In genomic region chr5:119265149-119265890, GRCm38 (mm10) we compare ENCODE assay signal across 8 mouse cellular contexts.
DNase-seq lines count a peak whose midpoint lies in the region; ATAC-seq lines count a peak whose summit lies in the region.

No protein-coding gene starts in this region.

- peak; percentile 9 to 16 for DNase-seq in left cerebral cortex, adult 18-20 months (ENCODE audit: low spot score in 2 of 2)
- DNase-seq in left cerebral cortex, adult 8-10 months (ENCODE audit: low spot score in 2 of 2), result no peak
- DNase-seq in cerebellum, postnatal 10 days, result peak; percentile 88 to 89
- DNase-seq in gastrocnemius, postnatal 4 days (ENCODE audit: low spot score in 2 of 2), result peak; percentile 37 to 67
- DNase-seq in left cerebral cortex, postnatal 4 days, result peak; percentile 63
- no peak for DNase-seq in c-Kit-positive CD71-positive TER-119-positive erythroid progenitor cells, embryonic 14.5 days (ENCODE audit: low spot score)
- DNase-seq in adrenal gland, postnatal 10 days, result no peak

- no peak for ATAC-seq in activated CD4-positive, CD25-positive, alpha-beta regulatory T cell, adult 4 months

- intact Hi-C loops in left cerebral cortex, postnatal 4 days (cut with DNase I), result no loop called here

Comparison
In these comparisons a context has a peak if more than half of its experiments do, and no peak if none do; other contexts are left out.
1. DNase-seq: peak in left cerebral cortex, adult 18-20 months (2 of 2), cerebellum, postnatal 10 days (2 of 2), gastrocnemius, postnatal 4 days (2 of 2) and left cerebral cortex, postnatal 4 days (single experiment); none in left cerebral cortex, adult 8-10 months (0 of 2), c-Kit-positive CD71-positive TER-119-positive erythroid progenitor cells, embryonic 14.5 days (single experiment) and adrenal gland, postnatal 10 days (single experiment).